Comparison of ENCODE assay signal across 25 mouse cellular contexts in the genomic region with DNA sequence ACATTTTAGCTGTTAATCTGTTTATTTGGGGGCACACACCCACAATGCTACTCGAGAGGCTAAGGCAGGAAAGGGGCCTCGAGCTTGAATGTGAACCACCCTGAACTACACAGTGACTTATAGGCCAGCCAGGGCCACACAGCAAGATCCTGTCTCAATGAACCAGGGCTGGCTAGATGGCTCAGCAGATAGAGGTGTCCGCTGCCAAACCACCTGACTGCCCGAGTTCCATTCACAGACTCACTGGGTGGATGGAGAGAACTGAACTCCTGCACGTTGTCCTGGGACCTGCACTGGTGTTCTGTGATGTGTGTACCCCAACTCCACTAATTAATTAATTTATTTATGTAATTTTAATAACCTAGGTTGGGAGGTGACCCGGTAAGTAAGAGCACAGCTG.
"Had no signal": no experiment of that assay in that cellular context is flagged by ENCODE, and none has a peak within 500 bp of the region (broad histone marks: within the 10 kb centered on the region; RNA-seq: fewer than 3 reads in every experiment).

No protein-coding gene starts in this region.

- H3K27ac ChIP-seq: gastrocnemius, adult 2 months; heart, embryonic 10.5 days; hindbrain, embryonic 10.5 days; intestine, embryonic 15.5 days; layer of hippocampus, adult 2 months; left cerebral cortex, adult 2 months; limb, embryonic 10.5 days; limb, embryonic 12.5 days; liver, embryonic 13.5 days had no signal

- H3K4me3 ChIP-seq: gastrocnemius, adult 2 months; heart, embryonic 10.5 days; heart, embryonic 12.5 days; hindbrain, embryonic 10.5 days; intestine, embryonic 15.5 days; layer of hippocampus, adult 2 months; limb, embryonic 10.5 days; limb, embryonic 12.5 days; liver, embryonic 13.5 days had no signal

- H3K4me2 ChIP-seq: heart, embryonic 12.5 days; intestine, embryonic 15.5 days; limb, embryonic 12.5 days; liver, embryonic 11.5 days; liver, embryonic 13.5 days had no signal

- H3K9ac ChIP-seq: heart, embryonic 12.5 days; intestine, embryonic 15.5 days; limb, embryonic 12.5 days; liver, embryonic 13.5 days had no signal

- H3K36me3 ChIP-seq: heart, embryonic 10.5 days; heart, embryonic 12.5 days; hindbrain, embryonic 10.5 days; intestine, embryonic 15.5 days; limb, embryonic 10.5 days; limb, embryonic 12.5 days; liver, embryonic 13.5 days had no signal

- DNase-seq: gastrocnemius, adult 2 months; gastrocnemius, postnatal 10 days; gastrocnemius, postnatal 25 days; heart, adult 18-20 months; heart, postnatal 10 days; heart, postnatal 4 days; kidney, adult 18-20 months; kidney, adult 8-10 months; kidney, postnatal 10 days; kidney, postnatal 25 days; kidney, postnatal 4 days; liver; liver, embryonic 13.5 days had no signal

- ATAC-seq: hindbrain, embryonic 16.5 days; inflammation-experienced regulatory T-cells, adult 6 months; intestine, embryonic 15.5 days; intestine, postnatal 0 days had no signal

- H3K9me3 ChIP-seq: heart, embryonic 10.5 days; heart, embryonic 12.5 days; hindbrain, embryonic 10.5 days; intestine, embryonic 15.5 days; limb, embryonic 10.5 days; limb, embryonic 12.5 days; liver, embryonic 13.5 days had no signal
